19 mouse cellular contexts compared by ENCODE assay signal in genomic region chr11:50707259-50707658, GRCm38 (mm10).
A peak's percentile ranks its signal among the peaks of the same experiment; 100 is the strongest.
DNase-seq lines count a peak whose midpoint lies in the region; ATAC-seq and TF ChIP-seq lines count a peak whose summit lies in the region.
"Had no signal": no experiment of that assay in that cellular context is flagged by ENCODE, and none has a peak within 500 bp of the region (broad histone marks: within the 10 kb centered on the region; RNA-seq: fewer than 3 reads in every experiment).

No protein-coding gene starts in this region.

- no peaks in the 10 kb centered on the region for H3K9me3 ChIP-seq in kidney, postnatal 0 days (replicated peaks; ENCODE audit: low read length)
- no peaks in the 10 kb centered on the region for H3K9me3 ChIP-seq in kidney, embryonic 15.5 days (replicated peaks)
- H3K9me3 ChIP-seq in heart, postnatal 0 days (replicated peaks; ENCODE audit: control insufficient read depth, low read length) = no peaks in the 10 kb centered on the region
- H3K9me3 ChIP-seq in hindbrain, embryonic 13.5 days = no peaks in the 10 kb centered on the region
- H3K9me3 ChIP-seq in midbrain, embryonic 16.5 days (replicated peaks; ENCODE audit: control insufficient read depth, low read length, poor library complexity, severe bottlenecking) = no peaks in the 10 kb centered on the region
- H3K9me3 ChIP-seq in midbrain, embryonic 15.5 days = no peaks in the 10 kb centered on the region
- H3K9me3 ChIP-seq: embryonic facial prominence, embryonic 13.5 days; liver, embryonic 12.5 days; midbrain, embryonic 12.5 days; stomach, embryonic 15.5 days had no signal

- H3K27ac ChIP-seq in kidney, postnatal 0 days = no peak overlapping the region
- no peak overlapping the region for H3K27ac ChIP-seq in kidney, embryonic 15.5 days
- no peak overlapping the region for H3K27ac ChIP-seq in heart, postnatal 0 days (ENCODE audit: low read depth)
- no peak overlapping the region for H3K27ac ChIP-seq in hindbrain, embryonic 13.5 days
- no peak overlapping the region for H3K27ac ChIP-seq in midbrain, embryonic 16.5 days (ENCODE audit: low read length)
- no peak overlapping the region for H3K27ac ChIP-seq in midbrain, embryonic 15.5 days
- H3K27ac ChIP-seq: embryonic facial prominence, embryonic 13.5 days; liver, embryonic 12.5 days; macrophage; midbrain, embryonic 12.5 days; stomach, embryonic 15.5 days had no signal

- no peak overlapping the region for H3K9ac ChIP-seq in kidney, postnatal 0 days (ENCODE audit: low read depth, low read length)
- H3K9ac ChIP-seq in kidney, embryonic 15.5 days = no peak overlapping the region
- no peak overlapping the region for H3K9ac ChIP-seq in heart, postnatal 0 days (replicated peaks; ENCODE audit: low read depth, low read length)
- no peak overlapping the region for H3K9ac ChIP-seq in hindbrain, embryonic 13.5 days
- no peak overlapping the region for H3K9ac ChIP-seq in midbrain, embryonic 16.5 days (ENCODE audit: low read depth, low read length)
- H3K9ac ChIP-seq in midbrain, embryonic 15.5 days = no peak overlapping the region
- H3K9ac ChIP-seq: embryonic facial prominence, embryonic 13.5 days; liver, embryonic 12.5 days; midbrain, embryonic 12.5 days; stomach, embryonic 15.5 days had no signal

- 54% methylated on average over 1 of the region's 1 CpGs for WGBS in kidney, postnatal 0 days
- WGBS in kidney, embryonic 15.5 days = 78% methylated on average over 1 of the region's 1 CpGs
- WGBS in heart, postnatal 0 days = 76% methylated on average over 1 of the region's 1 CpGs
- WGBS in hindbrain, embryonic 13.5 days = 82% methylated on average over 1 of the region's 1 CpGs
- WGBS in midbrain, embryonic 16.5 days = 92% methylated on average over 1 of the region's 1 CpGs
- 95% methylated on average over 1 of the region's 1 CpGs for WGBS in midbrain, embryonic 15.5 days

- no peak overlapping the region for H3K4me2 ChIP-seq in kidney, postnatal 0 days (ENCODE audit: low read length)
- no peak overlapping the region for H3K4me2 ChIP-seq in kidney, embryonic 15.5 days
- no peak overlapping the region for H3K4me2 ChIP-seq in heart, postnatal 0 days (ENCODE audit: low read depth, low read length)
- no peak overlapping the region for H3K4me2 ChIP-seq in hindbrain, embryonic 13.5 days
- H3K4me2 ChIP-seq in midbrain, embryonic 16.5 days (ENCODE audit: low read length) = no peak overlapping the region
- H3K4me2 ChIP-seq in midbrain, embryonic 15.5 days = no peak overlapping the region
- H3K4me2 ChIP-seq: embryonic facial prominence, embryonic 13.5 days; liver, embryonic 12.5 days; midbrain, embryonic 12.5 days; stomach, embryonic 15.5 days had no signal

- TF ChIP-seq EP300 in heart, postnatal 0 days (IDR thresholded peaks at IDR 0.05; ENCODE audit: low read depth) = no peak

- H3K27me3 ChIP-seq in kidney, postnatal 0 days (ENCODE audit: insufficient read depth, low read length) = no peaks in the 10 kb centered on the region
- H3K27me3 ChIP-seq in kidney, embryonic 15.5 days = no peaks in the 10 kb centered on the region
- H3K27me3 ChIP-seq in heart, postnatal 0 days (ENCODE audit: control insufficient read depth, insufficient read depth, low read length) = peaks cover 7% of the 10 kb centered on the region; the same call in 1 of the 2 replicates
- no peaks in the 10 kb centered on the region for H3K27me3 ChIP-seq in hindbrain, embryonic 13.5 days
- no peaks in the 10 kb centered on the region for H3K27me3 ChIP-seq in midbrain, embryonic 16.5 days (ENCODE audit: control insufficient read depth, insufficient read depth, low read depth, low read length)
- H3K27me3 ChIP-seq in midbrain, embryonic 15.5 days (replicated peaks) = no peaks in the 10 kb centered on the region
- H3K27me3 ChIP-seq: embryonic facial prominence, embryonic 13.5 days; liver, embryonic 12.5 days; midbrain, embryonic 12.5 days; stomach, embryonic 15.5 days had no signal

- no peaks in the 10 kb centered on the region for H3K4me1 ChIP-seq in kidney, postnatal 0 days (replicated peaks; ENCODE audit: insufficient read depth, low read length)
- H3K4me1 ChIP-seq in kidney, embryonic 15.5 days = no peaks in the 10 kb centered on the region
- no peaks in the 10 kb centered on the region for H3K4me1 ChIP-seq in heart, postnatal 0 days (ENCODE audit: control insufficient read depth, insufficient read depth)
- 0 out of 2 replicates have a peak, but pooled peaks cover 4% of the 10 kb centered on the region for H3K4me1 ChIP-seq in hindbrain, embryonic 13.5 days (replicated peaks)
- H3K4me1 ChIP-seq in midbrain, embryonic 16.5 days (ENCODE audit: control insufficient read depth, insufficient read depth, low read length) = no peaks in the 10 kb centered on the region; the same call in 1 of the 2 replicates
- H3K4me1 ChIP-seq in midbrain, embryonic 15.5 days = no peaks in the 10 kb centered on the region
- H3K4me1 ChIP-seq: liver, embryonic 12.5 days; midbrain, embryonic 12.5 days; stomach, embryonic 15.5 days had no signal

- no peak for TF ChIP-seq CTCF in kidney, postnatal 0 days (IDR thresholded peaks at IDR 0.05; ENCODE audit: low read depth)
- TF ChIP-seq CTCF in heart, postnatal 0 days (IDR thresholded peaks at IDR 0.05; ENCODE audit: low read depth) = no peak

- no peak overlapping the region for H3K4me3 ChIP-seq in kidney, postnatal 0 days (replicated peaks; ENCODE audit: low read depth, low read length)
- H3K4me3 ChIP-seq in kidney, embryonic 15.5 days (replicated peaks) = no peak overlapping the region
- H3K4me3 ChIP-seq in heart, postnatal 0 days (ENCODE audit: low read depth, low read length) = no peak overlapping the region
- no peak overlapping the region for H3K4me3 ChIP-seq in hindbrain, embryonic 13.5 days
- no peak overlapping the region for H3K4me3 ChIP-seq in midbrain, embryonic 16.5 days (ENCODE audit: low read depth, low read length)
- no peak overlapping the region for H3K4me3 ChIP-seq in midbrain, embryonic 15.5 days
- H3K4me3 ChIP-seq: embryonic facial prominence, embryonic 13.5 days; liver, embryonic 12.5 days; midbrain, embryonic 12.5 days; stomach, embryonic 15.5 days had no signal

- ATAC-seq in kidney, postnatal 0 days (replicated peaks; ENCODE audit: low FRiP score, low read depth) = no peak
- ATAC-seq in kidney, embryonic 15.5 days (replicated peaks; ENCODE audit: low FRiP score) = no peak
- ATAC-seq in heart, postnatal 0 days (ENCODE audit: insufficient read depth, low read depth) = 0 out of 2 replicates have a peak, but pooled peaks have one; percentile 41
- ATAC-seq in hindbrain, embryonic 13.5 days (ENCODE audit: low FRiP score) = no peak
- ATAC-seq in midbrain, embryonic 16.5 days = no peak
- ATAC-seq in midbrain, embryonic 15.5 days (replicated peaks) = no peak
- ATAC-seq: liver, embryonic 12.5 days had no signal

- peak; percentile 55 for DNase-seq in kidney, postnatal 0 days (ENCODE audit: low spot score)
- DNase-seq in adipocyte (ENCODE audit: low spot score) = peak; percentile 27
- no peak for DNase-seq in heart, postnatal 0 days (ENCODE audit: low spot score)
- peak; percentile 20 for DNase-seq in lung, postnatal 25 days (ENCODE audit: low spot score)
- DNase-seq: cerebellum, adult 9-11 months; gastrocnemius, postnatal 14 days; kidney, adult 2 months; right cerebral cortex, postnatal 14 days; thymus, postnatal 36 days had no signal

- no peaks in the 10 kb centered on the region for H3K36me3 ChIP-seq in kidney, postnatal 0 days (ENCODE audit: insufficient read depth, low read length)
- H3K36me3 ChIP-seq in kidney, embryonic 15.5 days = no peaks in the 10 kb centered on the region
- H3K36me3 ChIP-seq in heart, postnatal 0 days (replicated peaks; ENCODE audit: control insufficient read depth, insufficient read depth, low read length) = no peaks in the 10 kb centered on the region
- H3K36me3 ChIP-seq in hindbrain, embryonic 13.5 days = no peaks in the 10 kb centered on the region
- H3K36me3 ChIP-seq in midbrain, embryonic 16.5 days (ENCODE audit: control insufficient read depth, insufficient read depth, low read length) = no peaks in the 10 kb centered on the region
- H3K36me3 ChIP-seq in midbrain, embryonic 15.5 days (replicated peaks) = no peaks in the 10 kb centered on the region
- H3K36me3 ChIP-seq: embryonic facial prominence, embryonic 13.5 days; G1E; liver, embryonic 12.5 days; midbrain, embryonic 12.5 days; stomach, embryonic 15.5 days had no signal
